Mouse (Mus musculus): Measurements from ENCODE around the gene Fgf22. TPM values are rescaled to one million over a fixed set of nuclear protein-coding genes. Genes with fewer than 3 reads are reported as not detected.

Gene Fgf22
- polyA plus RNA-seq, 1 experiment from 2014 or later: 2.5 TPM

- WGBS: 11% methylated on average over 40 of the region's 40 CpGs
- H3K4me2 ChIP-seq (replicated peaks): peak overlapping the region; percentile 83
- H3K36me3 ChIP-seq: peaks cover 4% of the 10 kb centered on the region; the same call in 1 of the 2 replicates
- peak overlapping the region; percentile 96 for H3K27ac ChIP-seq (replicated peaks)
- peak overlapping the region; percentile 88 for H3K4me3 ChIP-seq (replicated peaks)
- peaks cover 40% of the 10 kb centered on the region for H3K4me1 ChIP-seq
- peak; percentile 86 for ATAC-seq (ENCODE audit: insufficient number of reproducible peaks, low FRiP score, low TSS enrichment, low read depth)
- H3K9me3 ChIP-seq (replicated peaks): no peaks in the 10 kb centered on the region
- no peaks in the 10 kb centered on the region for H3K27me3 ChIP-seq
- no peak overlapping the region for H3K9ac ChIP-seq
Observed at GRCm38 (mm10) chr10:79767372-79768244, 12.7 kb downstream of the Fgf22 start.

- Histone ChIP-seq H3K9me3 (replicated peaks) (no peaks in the 10 kb centered on the region), H3K4me1 (peaks cover 40% of the 10 kb centered on the region), H3K4me3 (replicated peaks) (no peak overlapping the region), H3K9ac (no peak overlapping the region), H3K4me2 (replicated peaks) (peak overlapping the region; percentile 83; the same call in 1 of the 2 replicates), H3K27ac (replicated peaks) (no peak overlapping the region), H3K36me3 (no peaks in the 10 kb centered on the region), H3K27me3 (no peaks in the 10 kb centered on the region)
- ATAC-seq (ENCODE audit: insufficient number of reproducible peaks, low FRiP score, low TSS enrichment, low read depth): no peak
- under 1% methylated on average over 5 of the region's 5 CpGs for WGBS
Observed at GRCm38 (mm10) chr10:79768400-79768799, 13.5 kb downstream of the Fgf22 start.

GRCm38 (mm10) chr10:79769329-79769728 is 14.5 kb downstream of the Fgf22 start:
- no peak overlapping the region for H3K27ac ChIP-seq (replicated peaks)
- ATAC-seq (ENCODE audit: insufficient number of reproducible peaks, low FRiP score, low TSS enrichment, low read depth): no peak
- no peak overlapping the region for H3K4me2 ChIP-seq (replicated peaks)
- peaks cover 32% of the 10 kb centered on the region for H3K4me1 ChIP-seq
- H3K9ac ChIP-seq: no peak overlapping the region
- H3K27me3 ChIP-seq: no peaks in the 10 kb centered on the region
- no peaks in the 10 kb centered on the region for H3K36me3 ChIP-seq
- no peak overlapping the region for H3K4me3 ChIP-seq (replicated peaks)
- 47% methylated on average over 4 of the region's 4 CpGs for WGBS
- H3K9me3 ChIP-seq (replicated peaks): no peaks in the 10 kb centered on the region

- H3K4me3 ChIP-seq (replicated peaks): no peak overlapping the region
- 91% methylated on average over 3 of the region's 3 CpGs for WGBS
- ATAC-seq (ENCODE audit: insufficient number of reproducible peaks, low FRiP score, low TSS enrichment, low read depth): no peak
- H3K27me3 ChIP-seq: no peaks in the 10 kb centered on the region
- H3K36me3 ChIP-seq: no peaks in the 10 kb centered on the region
- H3K9me3 ChIP-seq (replicated peaks): no peaks in the 10 kb centered on the region
- H3K9ac ChIP-seq: no peak overlapping the region
- no peak overlapping the region for H3K4me2 ChIP-seq (replicated peaks)
- peaks cover 20% of the 10 kb centered on the region for H3K4me1 ChIP-seq
- no peak overlapping the region for H3K27ac ChIP-seq (replicated peaks)
Observed at GRCm38 (mm10) chr10:79772320-79772719, 17.4 kb downstream of the Fgf22 start.

GRCm38 (mm10) chr10:79773208-79773607 is 18.3 kb downstream of the Fgf22 start:
- Histone ChIP-seq H3K9me3 (replicated peaks) (no peaks in the 10 kb centered on the region), H3K27ac (replicated peaks) (no peak overlapping the region), H3K4me3 (replicated peaks) (no peak overlapping the region), H3K9ac (no peak overlapping the region), H3K4me1 (peaks cover 20% of the 10 kb centered on the region), H3K36me3 (no peaks in the 10 kb centered on the region), H3K4me2 (replicated peaks) (no peak overlapping the region), H3K27me3 (no peaks in the 10 kb centered on the region)
- no peak for ATAC-seq (ENCODE audit: insufficient number of reproducible peaks, low FRiP score, low TSS enrichment, low read depth)
- 89% methylated on average over 2 of the region's 2 CpGs for WGBS

- no peak overlapping the region for H3K4me3 ChIP-seq (replicated peaks)
- H3K27me3 ChIP-seq: no peaks in the 10 kb centered on the region
- H3K9me3 ChIP-seq (replicated peaks): no peaks in the 10 kb centered on the region
- H3K4me1 ChIP-seq: peaks cover 22% of the 10 kb centered on the region
- no peaks in the 10 kb centered on the region for H3K36me3 ChIP-seq
- ATAC-seq (ENCODE audit: insufficient number of reproducible peaks, low FRiP score, low TSS enrichment, low read depth): no peak
- H3K9ac ChIP-seq: no peak overlapping the region
- H3K4me2 ChIP-seq (replicated peaks): no peak overlapping the region
- H3K27ac ChIP-seq (replicated peaks): no peak overlapping the region
- 72% methylated on average over 5 of the region's 5 CpGs for WGBS
Observed at GRCm38 (mm10) chr10:79774486-79775279, 19.8 kb downstream of the Fgf22 start.

GRCm38 (mm10) chr10:79777103-79777531 is 22.2 kb downstream of the Fgf22 start, which contains the start of gene Fstl3:
Gene Fstl3, plus strand, starts transcription at chr10:79777272.
- peak within 1 kb of the TSS; percentile 16; the same call in 1 of the 2 replicates for H3K9ac ChIP-seq
- H3K27me3 ChIP-seq: peaks cover 8% of the 10 kb centered on the region; the same call in 1 of the 2 replicates
- 2% methylated on average over 39 of the region's 39 CpGs for WGBS
- peaks cover 38% of the 10 kb centered on the region for H3K4me1 ChIP-seq
- no peaks in the 10 kb centered on the region for H3K9me3 ChIP-seq (replicated peaks)
- no peak for ATAC-seq (ENCODE audit: insufficient number of reproducible peaks, low FRiP score, low TSS enrichment, low read depth)
- H3K36me3 ChIP-seq: no peaks in the 10 kb centered on the region
- H3K27ac ChIP-seq (replicated peaks): peak within 1 kb of the TSS; percentile 68
- H3K4me2 ChIP-seq (replicated peaks): peak within 1 kb of the TSS; percentile 84
- H3K4me3 ChIP-seq (replicated peaks): peak within 1 kb of the TSS; percentile 48

GRCm38 (mm10) chr10:79778006-79778405 is 23.1 kb downstream of the Fgf22 start:
- H3K9ac ChIP-seq: no peak overlapping the region
- 9% methylated on average over 15 of the region's 15 CpGs for WGBS

GRCm38 (mm10) chr10:79779193-79779592 is 24.3 kb downstream of the Fgf22 start:
- Histone ChIP-seq H3K27me3 (peaks cover 13% of the 10 kb centered on the region), H3K36me3 (no peaks in the 10 kb centered on the region), H3K4me2 (replicated peaks) (peak overlapping the region; percentile 87; the same call in 1 of the 2 replicates), H3K9me3 (replicated peaks) (no peaks in the 10 kb centered on the region), H3K9ac (no peak overlapping the region), H3K27ac (replicated peaks) (no peak overlapping the region), H3K4me3 (replicated peaks) (no peak overlapping the region), H3K4me1 (peaks cover 38% of the 10 kb centered on the region)
- 18% methylated on average over 2 of the region's 2 CpGs for WGBS
- no peak for ATAC-seq (ENCODE audit: insufficient number of reproducible peaks, low FRiP score, low TSS enrichment, low read depth)

More at GRCm38 (mm10) chr10:79778006-79778405, 23.1 kb downstream of the Fgf22 start:
- H3K4me2 ChIP-seq (replicated peaks): peak overlapping the region; percentile 84
- no peaks in the 10 kb centered on the region for H3K9me3 ChIP-seq (replicated peaks)
- peaks cover 13% of the 10 kb centered on the region for H3K27me3 ChIP-seq
- H3K27ac ChIP-seq (replicated peaks): peak overlapping the region; percentile 68
- ATAC-seq (ENCODE audit: insufficient number of reproducible peaks, low FRiP score, low TSS enrichment, low read depth): peak; percentile 29
- no peaks in the 10 kb centered on the region for H3K36me3 ChIP-seq
- peak overlapping the region; percentile 48 for H3K4me3 ChIP-seq (replicated peaks)
- peaks cover 38% of the 10 kb centered on the region for H3K4me1 ChIP-seq

GRCm38 (mm10) chr10:79779784-79780663 is 25.1 kb downstream of the Fgf22 start:
- Histone ChIP-seq H3K4me2 (replicated peaks) (peak overlapping the region; percentile 87), H3K4me3 (replicated peaks) (peak overlapping the region; percentile 48), H3K9me3 (replicated peaks) (no peaks in the 10 kb centered on the region), H3K4me1 (peaks cover 38% of the 10 kb centered on the region), H3K27ac (replicated peaks) (peak overlapping the region; percentile 51; the same call in 1 of the 2 replicates), H3K36me3 (no peaks in the 10 kb centered on the region), H3K9ac (no peak overlapping the region), H3K27me3 (peaks cover 13% of the 10 kb centered on the region)
- 2% methylated on average over 55 of the region's 55 CpGs for WGBS
- ATAC-seq (ENCODE audit: insufficient number of reproducible peaks, low FRiP score, low TSS enrichment, low read depth): peak; percentile 89

Data from embryonic facial prominence, embryonic 15.5 days (tissue).